Mouse (Mus musculus): Measurements from ENCODE around the gene Cs. TPM values are rescaled to one million over a fixed set of nuclear protein-coding genes. Genes with fewer than 3 reads are reported as not detected.
A peak's percentile ranks its signal among the peaks of the same experiment; 100 is the strongest.

Gene Cs
- polyA plus RNA-seq, 1 experiment from 2014 or later, result 297 TPM

- ATAC-seq (ENCODE audit: low read depth), result peak; percentile 95
- Histone ChIP-seq H3K4me1 (ENCODE audit: control insufficient read depth, insufficient read depth, low read length) (peaks cover 12% of the 10 kb centered on the region; the same call in 1 of the 2 replicates), H3K4me2 (ENCODE audit: low read depth, low read length) (peak within 1 kb of the TSS; percentile 86), H3K4me3 (ENCODE audit: low read depth, low read length) (peak within 1 kb of the TSS; percentile 59), H3K9me3 (ENCODE audit: control insufficient read depth, low read length) (no peaks in the 10 kb centered on the region), H3K36me3 (ENCODE audit: control insufficient read depth, insufficient read depth, low read length) (0 out of 2 replicates have a peak, but pooled peaks cover 8% of the 10 kb centered on the region), H3K27me3 (ENCODE audit: control insufficient read depth, insufficient read depth, low read length) (no peaks in the 10 kb centered on the region), H3K27ac (ENCODE audit: low read depth, low read length) (peak within 1 kb of the TSS; percentile 97), H3K9ac (replicated peaks; ENCODE audit: low read depth, low read length) (peak within 1 kb of the TSS; percentile 74)
- under 1% methylated on average over 86 of the region's 87 CpGs for WGBS
Measured at GRCm38 (mm10) chr10:128368402-128369217, 31.1 kb downstream of the Cs start, which contains the start of gene Coq10a. TSS of gene Coq10a (minus strand) at chr10:128368997.

- Histone ChIP-seq H3K27me3 (ENCODE audit: control insufficient read depth, insufficient read depth, low read length) (no peaks in the 10 kb centered on the region), H3K4me1 (ENCODE audit: control insufficient read depth, insufficient read depth, low read length) (peaks cover 12% of the 10 kb centered on the region; the same call in 1 of the 2 replicates), H3K9me3 (ENCODE audit: control insufficient read depth, low read length) (no peaks in the 10 kb centered on the region), H3K27ac (ENCODE audit: low read depth, low read length) (peak overlapping the region; percentile 97), H3K4me3 (ENCODE audit: low read depth, low read length) (peak overlapping the region; percentile 59), H3K36me3 (ENCODE audit: control insufficient read depth, insufficient read depth, low read length) (0 out of 2 replicates have a peak, but pooled peaks cover 8% of the 10 kb centered on the region), H3K9ac (replicated peaks; ENCODE audit: low read depth, low read length) (peak overlapping the region; percentile 74), H3K4me2 (ENCODE audit: low read depth, low read length) (peak overlapping the region; percentile 86)
- no peak for ATAC-seq (ENCODE audit: low read depth)
- whole genome bisulfite sequencing, result 6% methylated on average over 9 of the region's 9 CpGs
Measured at GRCm38 (mm10) chr10:128369218-128369543, 31.6 kb downstream of the Cs start.

- ATAC-seq (ENCODE audit: low read depth), result no peak
- no peaks in the 10 kb centered on the region for H3K27me3 ChIP-seq (ENCODE audit: control insufficient read depth, insufficient read depth, low read length)
- peaks cover 12% of the 10 kb centered on the region; the same call in 1 of the 2 replicates for H3K4me1 ChIP-seq (ENCODE audit: control insufficient read depth, insufficient read depth, low read length)
- peak overlapping the region; percentile 86 for H3K4me2 ChIP-seq (ENCODE audit: low read depth, low read length)
- peak overlapping the region; percentile 74; the same call in 1 of the 2 replicates for H3K9ac ChIP-seq (replicated peaks; ENCODE audit: low read depth, low read length)
- H3K4me3 ChIP-seq (ENCODE audit: low read depth, low read length), result peak overlapping the region; percentile 59
- H3K27ac ChIP-seq (ENCODE audit: low read depth, low read length), result peak overlapping the region; percentile 97
- 82% methylated on average over 6 of the region's 6 CpGs for WGBS
- H3K36me3 ChIP-seq (ENCODE audit: control insufficient read depth, insufficient read depth, low read length), result 0 out of 2 replicates have a peak, but pooled peaks cover 8% of the 10 kb centered on the region
- H3K9me3 ChIP-seq (ENCODE audit: control insufficient read depth, low read length), result no peaks in the 10 kb centered on the region
Measured at GRCm38 (mm10) chr10:128369599-128369998, 32.1 kb downstream of the Cs start.

- 0 out of 2 replicates have a peak, but pooled peaks cover 5% of the 10 kb centered on the region for H3K36me3 ChIP-seq (ENCODE audit: control insufficient read depth, insufficient read depth, low read length)
- H3K4me3 ChIP-seq (ENCODE audit: low read depth, low read length), result no peak overlapping the region
- peaks cover 12% of the 10 kb centered on the region; the same call in 1 of the 2 replicates for H3K4me1 ChIP-seq (ENCODE audit: control insufficient read depth, insufficient read depth, low read length)
- H3K9me3 ChIP-seq (ENCODE audit: control insufficient read depth, low read length), result no peaks in the 10 kb centered on the region
- H3K27me3 ChIP-seq (ENCODE audit: control insufficient read depth, insufficient read depth, low read length), result no peaks in the 10 kb centered on the region
- H3K9ac ChIP-seq (replicated peaks; ENCODE audit: low read depth, low read length), result no peak overlapping the region
- no peak overlapping the region for H3K4me2 ChIP-seq (ENCODE audit: low read depth, low read length)
- H3K27ac ChIP-seq (ENCODE audit: low read depth, low read length), result peak overlapping the region; percentile 97; the same call in 1 of the 2 replicates
- WGBS, result 63% methylated on average over 5 of the region's 6 CpGs
- no peak for ATAC-seq (ENCODE audit: low read depth)
Measured at GRCm38 (mm10) chr10:128370021-128370420, 32.5 kb downstream of the Cs start.

GRCm38 (mm10) chr10:128370601-128371000 is 33.1 kb downstream of the Cs start:
- Histone ChIP-seq H3K4me3 (ENCODE audit: low read depth, low read length) (no peak overlapping the region), H3K9ac (replicated peaks; ENCODE audit: low read depth, low read length) (no peak overlapping the region), H3K27me3 (ENCODE audit: control insufficient read depth, insufficient read depth, low read length) (no peaks in the 10 kb centered on the region), H3K9me3 (ENCODE audit: control insufficient read depth, low read length) (no peaks in the 10 kb centered on the region), H3K36me3 (ENCODE audit: control insufficient read depth, insufficient read depth, low read length) (no peaks in the 10 kb centered on the region), H3K4me2 (ENCODE audit: low read depth, low read length) (no peak overlapping the region), H3K4me1 (ENCODE audit: control insufficient read depth, insufficient read depth, low read length) (peaks cover 12% of the 10 kb centered on the region; the same call in 1 of the 2 replicates), H3K27ac (ENCODE audit: low read depth, low read length) (no peak overlapping the region)
- 53% methylated on average over 4 of the region's 4 CpGs for WGBS
- no peak for ATAC-seq (ENCODE audit: low read depth)

- no peaks in the 10 kb centered on the region for H3K36me3 ChIP-seq (ENCODE audit: control insufficient read depth, insufficient read depth, low read length)
- H3K27ac ChIP-seq (ENCODE audit: low read depth, low read length), result no peak overlapping the region
- no peaks in the 10 kb centered on the region; the same call in 1 of the 2 replicates for H3K27me3 ChIP-seq (ENCODE audit: control insufficient read depth, insufficient read depth, low read length)
- ATAC-seq (ENCODE audit: low read depth), result no peak
- WGBS, result 79% methylated on average over 5 of the region's 5 CpGs
- peaks cover 15% of the 10 kb centered on the region; the same call in 1 of the 2 replicates for H3K4me1 ChIP-seq (ENCODE audit: control insufficient read depth, insufficient read depth, low read length)
- no peak overlapping the region for H3K4me2 ChIP-seq (ENCODE audit: low read depth, low read length)
- H3K4me3 ChIP-seq (ENCODE audit: low read depth, low read length), result no peak overlapping the region
- no peak overlapping the region for H3K9ac ChIP-seq (replicated peaks; ENCODE audit: low read depth, low read length)
- no peaks in the 10 kb centered on the region for H3K9me3 ChIP-seq (ENCODE audit: control insufficient read depth, low read length)
Measured at GRCm38 (mm10) chr10:128372142-128372541, 34.6 kb downstream of the Cs start.

- Histone ChIP-seq H3K9me3 (ENCODE audit: control insufficient read depth, low read length) (no peaks in the 10 kb centered on the region), H3K4me1 (ENCODE audit: control insufficient read depth, insufficient read depth, low read length) (peaks cover 9% of the 10 kb centered on the region), H3K27ac (ENCODE audit: low read depth, low read length) (no peak overlapping the region), H3K4me3 (ENCODE audit: low read depth, low read length) (no peak overlapping the region), H3K4me2 (ENCODE audit: low read depth, low read length) (no peak overlapping the region), H3K27me3 (ENCODE audit: control insufficient read depth, insufficient read depth, low read length) (no peaks in the 10 kb centered on the region; the same call in 1 of the 2 replicates), H3K9ac (replicated peaks; ENCODE audit: low read depth, low read length) (no peak overlapping the region), H3K36me3 (ENCODE audit: control insufficient read depth, insufficient read depth, low read length) (no peaks in the 10 kb centered on the region)
- WGBS, result 84% methylated on average over 6 of the region's 6 CpGs
- ATAC-seq (ENCODE audit: low read depth), result no peak
Measured at GRCm38 (mm10) chr10:128372989-128373748, 35.6 kb downstream of the Cs start.

GRCm38 (mm10) chr10:128374393-128374792 is 36.9 kb downstream of the Cs start:
- Histone ChIP-seq H3K4me3 (ENCODE audit: low read depth, low read length) (no peak overlapping the region), H3K9me3 (ENCODE audit: control insufficient read depth, low read length) (no peaks in the 10 kb centered on the region), H3K27me3 (ENCODE audit: control insufficient read depth, insufficient read depth, low read length) (no peaks in the 10 kb centered on the region; the same call in 1 of the 2 replicates), H3K9ac (replicated peaks; ENCODE audit: low read depth, low read length) (no peak overlapping the region), H3K4me1 (ENCODE audit: control insufficient read depth, insufficient read depth, low read length) (peaks cover 19% of the 10 kb centered on the region), H3K36me3 (ENCODE audit: control insufficient read depth, insufficient read depth, low read length) (peaks cover 6% of the 10 kb centered on the region; the same call in 1 of the 2 replicates), H3K27ac (ENCODE audit: low read depth, low read length) (no peak overlapping the region), H3K4me2 (ENCODE audit: low read depth, low read length) (no peak overlapping the region)
- no peak for ATAC-seq (ENCODE audit: low read depth)
- WGBS, result 78% methylated on average over 6 of the region's 6 CpGs
